Mouse (Mus musculus): Measurements from ENCODE around the gene Sae1.

Gene Sae1

DNA sequence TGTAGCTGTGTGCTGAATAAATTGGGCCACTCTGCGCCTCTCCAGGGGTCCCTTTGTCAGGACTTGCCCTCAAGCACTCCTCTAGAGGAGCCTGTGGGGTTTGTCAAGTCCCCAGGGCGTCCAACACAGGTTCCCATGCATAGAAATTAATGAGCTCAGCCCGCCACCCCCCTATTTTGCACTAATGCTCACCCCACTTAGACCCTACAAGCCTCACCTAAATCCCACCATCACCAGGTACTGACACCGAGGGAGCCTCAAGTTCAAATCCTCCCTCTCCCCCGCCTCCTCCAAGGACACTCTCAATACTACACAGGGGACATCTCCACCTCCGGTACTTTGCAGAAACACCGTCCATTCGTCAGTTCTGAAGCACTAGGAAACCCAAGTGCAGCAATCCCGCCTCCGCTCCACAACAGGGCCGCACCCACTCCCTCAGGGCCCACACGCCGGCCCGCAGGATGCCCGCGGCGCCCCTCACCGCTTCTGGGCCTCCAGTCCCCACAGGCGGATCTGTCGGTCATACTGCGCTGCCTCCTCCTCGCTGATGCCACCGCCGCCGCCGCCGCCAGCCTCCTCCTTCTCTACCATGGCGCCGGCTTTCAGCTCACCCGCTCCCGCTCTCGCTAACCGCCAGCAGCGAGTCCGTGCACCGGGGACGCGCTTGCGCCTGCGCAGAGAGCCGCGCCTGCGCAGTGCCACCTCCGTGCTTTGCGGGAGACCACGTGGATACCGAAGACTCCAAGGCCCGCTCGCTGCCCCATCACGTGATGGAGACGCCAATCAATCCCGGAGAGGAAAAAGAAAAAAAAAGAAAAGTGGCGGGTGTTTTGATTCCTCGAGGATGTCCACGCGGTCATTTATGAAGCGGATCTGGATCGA lies at the start of gene Sae1:
Sae1 (minus strand) TSS at position 647 of the 882 bp plus-strand sequence.
- peak; percentile 97 for DNase-seq

DNA sequence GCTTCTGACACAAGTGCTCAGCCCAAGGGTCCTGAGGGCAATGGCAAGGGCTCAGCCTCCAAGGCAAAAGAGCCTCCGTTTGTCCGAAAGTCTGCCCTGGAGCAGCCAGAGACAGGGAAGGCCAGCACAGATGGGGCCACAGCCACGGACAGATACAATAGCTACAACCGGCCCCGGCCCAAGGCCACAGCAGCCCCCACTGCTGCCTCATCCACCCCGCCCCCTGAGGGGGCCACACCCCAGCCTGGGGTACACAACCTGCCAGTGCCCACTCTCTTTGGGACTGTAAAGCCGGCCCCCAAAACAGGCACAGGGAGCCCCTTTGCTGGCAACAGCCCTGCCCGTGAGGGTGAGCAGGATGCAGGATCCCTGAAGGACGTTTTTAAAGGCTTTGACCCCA lies 47.5 kb upstream of the Sae1 start:
- DNase-seq: no peak

DNA sequence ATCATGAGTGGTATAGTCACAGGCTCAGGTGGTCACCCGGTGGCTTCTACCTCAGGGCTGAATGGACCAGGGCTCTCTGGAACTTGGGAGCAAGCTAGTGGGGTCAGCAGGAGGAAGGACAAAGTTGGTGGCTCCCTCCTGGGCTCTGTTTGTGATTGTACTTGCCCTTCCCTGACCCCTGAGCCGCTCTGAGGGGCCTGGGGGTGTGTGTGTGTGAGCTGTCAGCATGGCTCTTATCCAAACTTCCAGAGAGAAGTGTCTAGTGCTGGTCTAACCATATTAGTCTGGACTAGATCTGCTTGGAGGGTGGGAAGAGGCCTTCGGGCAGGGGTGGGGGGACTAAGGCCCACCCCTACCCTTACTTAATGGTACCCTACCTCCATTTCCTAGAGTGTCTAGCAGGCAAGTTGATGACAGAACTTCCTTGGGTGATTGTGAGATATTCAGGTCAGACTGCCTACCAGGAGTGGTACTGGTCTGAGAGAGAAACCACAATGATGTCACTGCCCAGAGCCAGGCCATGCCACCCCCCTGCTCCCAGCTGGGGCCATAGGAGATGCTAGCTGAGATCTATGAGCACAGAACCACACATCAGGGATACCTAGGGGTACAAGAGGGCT lies 45.9 kb upstream of the Sae1 start:
- DNase-seq: no peak

DNA sequence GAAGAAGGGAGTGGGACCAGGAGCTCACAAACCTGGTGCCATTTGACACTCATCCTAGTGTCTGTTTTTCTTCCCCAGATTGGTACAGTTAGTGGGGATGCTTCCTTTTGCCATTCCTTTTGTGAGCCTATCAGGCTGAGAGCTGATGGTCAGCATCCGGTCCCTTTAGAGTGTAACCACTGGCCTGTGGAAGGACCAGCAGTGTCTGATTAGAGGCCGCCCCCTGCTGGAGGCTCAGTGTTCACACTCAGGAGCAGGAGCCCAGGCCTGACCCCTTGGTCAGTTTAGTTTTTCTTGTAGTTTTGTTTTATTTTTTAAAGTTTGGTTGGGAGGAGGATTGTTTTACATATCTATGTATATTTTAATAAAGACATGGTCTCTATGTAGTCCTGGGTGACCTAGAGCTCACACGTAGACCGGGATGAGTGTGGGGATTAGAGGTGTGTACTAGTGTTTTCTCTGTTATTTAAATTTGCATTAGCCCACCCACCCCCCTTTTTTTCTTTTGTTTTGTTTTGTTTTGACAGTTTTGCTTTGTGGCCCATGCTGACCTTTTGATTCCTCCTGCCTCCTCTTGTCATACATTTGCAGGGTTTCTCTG lies 38.6 kb upstream of the Sae1 start:
- DNase-seq: peak; percentile 48

DNA sequence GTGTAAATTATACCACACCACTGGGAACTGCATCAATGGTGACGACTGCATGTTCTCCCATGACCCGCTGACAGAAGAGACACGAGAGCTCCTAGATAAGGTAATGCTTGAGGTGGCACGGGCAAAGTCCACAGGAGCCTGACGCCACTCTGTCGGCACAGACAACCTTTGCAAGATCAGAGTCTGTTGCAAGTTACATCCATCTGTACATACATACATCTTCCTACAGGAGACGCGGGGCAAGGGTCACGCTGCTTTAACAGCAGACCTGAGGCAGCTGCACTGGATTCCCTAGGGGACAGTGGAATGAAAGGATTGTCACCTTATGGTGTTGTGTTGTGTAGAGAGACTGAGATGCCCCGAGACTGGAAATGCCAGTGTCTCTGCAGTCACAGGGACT lies 38.1 kb upstream of the Sae1 start:
- no peak for DNase-seq

DNA sequence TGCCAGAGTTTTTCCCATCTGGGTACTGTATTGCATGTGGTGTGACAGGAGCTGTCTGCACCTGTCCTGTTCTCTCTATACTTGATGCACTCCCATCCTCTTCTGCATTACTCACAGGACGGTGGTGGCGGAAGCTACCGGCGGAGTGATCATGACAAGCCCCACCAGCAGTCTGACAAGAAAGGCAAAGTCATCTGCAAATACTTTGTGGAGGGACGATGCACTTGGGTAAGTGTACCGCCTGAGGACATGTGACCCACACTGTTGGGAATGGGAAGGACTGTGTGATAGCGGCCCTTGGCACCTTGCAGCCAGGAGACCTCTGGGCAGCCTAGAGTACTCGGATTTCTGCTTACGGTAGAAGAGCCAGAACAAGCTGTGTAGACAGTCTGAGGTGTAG lies 36.1 kb upstream of the Sae1 start:
- no peak for DNase-seq

DNA sequence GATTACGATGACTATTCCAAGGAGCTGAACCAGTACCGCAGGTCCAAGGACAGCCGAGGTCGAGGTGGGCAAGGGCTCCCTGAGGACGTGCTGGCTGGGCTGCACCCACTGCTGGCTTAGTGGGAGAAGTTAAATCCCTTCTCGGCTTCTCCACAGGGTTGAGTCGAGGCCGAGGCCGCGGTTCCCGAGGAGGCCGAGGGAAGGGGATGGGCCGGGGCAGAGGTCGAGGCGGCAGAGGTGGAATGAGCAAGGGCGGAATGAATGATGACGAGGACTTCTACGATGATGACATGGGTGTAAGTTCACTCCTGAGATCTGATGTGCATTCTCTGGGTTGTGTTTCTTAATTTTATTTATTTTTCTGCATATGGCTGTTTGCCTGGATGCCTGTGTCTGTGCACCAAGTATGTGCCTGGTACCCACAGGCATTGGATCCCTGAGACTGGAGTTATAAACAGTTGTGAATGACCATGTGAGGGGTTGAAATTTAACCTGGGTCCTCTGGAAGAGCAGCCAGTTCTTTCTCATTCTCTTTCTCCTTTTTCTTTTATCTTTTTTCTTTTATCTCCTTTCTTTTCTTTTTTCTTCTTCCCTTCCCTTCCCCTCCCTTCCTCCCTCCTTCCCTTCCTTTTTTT lies 34.7 kb upstream of the Sae1 start:
- no peak for DNase-seq

DNA sequence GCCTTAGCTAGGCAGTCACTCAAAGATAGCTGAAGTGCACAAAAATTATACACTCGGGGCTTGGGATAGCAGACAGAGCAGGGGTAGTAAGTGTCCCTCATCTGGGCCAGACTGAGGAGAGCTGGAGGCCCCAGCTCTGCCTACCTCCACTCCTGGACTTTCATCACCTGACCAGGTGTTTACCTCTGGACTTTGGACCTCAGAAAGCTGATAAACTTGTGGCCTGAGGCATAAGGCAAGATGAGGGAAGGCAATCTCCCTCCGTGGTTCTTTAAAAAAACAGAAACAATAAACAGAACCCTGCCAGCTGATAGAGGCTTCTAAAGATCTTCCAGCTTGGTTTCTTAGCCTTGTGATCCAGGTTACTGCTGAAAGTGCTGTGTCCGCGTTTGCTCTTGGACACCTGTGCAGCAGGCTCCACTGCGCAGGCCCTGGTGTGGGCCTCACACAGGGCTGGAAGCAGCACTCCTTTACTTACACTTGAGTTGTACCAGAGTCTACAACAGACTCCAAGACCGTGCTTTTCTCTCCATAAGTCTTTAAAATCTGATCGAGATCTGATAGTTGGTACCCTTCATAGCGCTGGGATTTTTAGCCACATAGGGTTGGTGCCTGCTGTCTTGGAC lies 33.0 kb upstream of the Sae1 start:
- no peak for DNase-seq

DNA sequence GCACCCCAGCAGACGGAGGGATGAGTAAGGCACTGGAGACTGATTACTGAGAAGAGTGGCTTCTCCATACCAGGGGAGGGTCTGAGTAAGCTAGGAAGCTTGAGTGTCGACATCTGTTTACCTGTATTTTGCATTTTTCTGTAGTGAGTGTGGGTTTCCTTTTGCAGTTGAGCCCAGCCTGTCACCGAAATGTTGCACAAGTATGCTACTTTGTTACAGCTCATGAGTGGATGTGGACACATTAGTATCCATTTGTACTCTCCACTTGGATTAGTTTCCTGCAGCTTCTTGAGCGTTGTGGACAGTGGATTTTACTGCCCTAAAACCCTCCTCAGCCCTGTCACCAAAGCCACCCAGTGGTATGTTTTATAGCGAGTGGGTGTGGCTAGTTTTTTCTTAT lies 31.1 kb upstream of the Sae1 start:
- no peak for DNase-seq

DNA sequence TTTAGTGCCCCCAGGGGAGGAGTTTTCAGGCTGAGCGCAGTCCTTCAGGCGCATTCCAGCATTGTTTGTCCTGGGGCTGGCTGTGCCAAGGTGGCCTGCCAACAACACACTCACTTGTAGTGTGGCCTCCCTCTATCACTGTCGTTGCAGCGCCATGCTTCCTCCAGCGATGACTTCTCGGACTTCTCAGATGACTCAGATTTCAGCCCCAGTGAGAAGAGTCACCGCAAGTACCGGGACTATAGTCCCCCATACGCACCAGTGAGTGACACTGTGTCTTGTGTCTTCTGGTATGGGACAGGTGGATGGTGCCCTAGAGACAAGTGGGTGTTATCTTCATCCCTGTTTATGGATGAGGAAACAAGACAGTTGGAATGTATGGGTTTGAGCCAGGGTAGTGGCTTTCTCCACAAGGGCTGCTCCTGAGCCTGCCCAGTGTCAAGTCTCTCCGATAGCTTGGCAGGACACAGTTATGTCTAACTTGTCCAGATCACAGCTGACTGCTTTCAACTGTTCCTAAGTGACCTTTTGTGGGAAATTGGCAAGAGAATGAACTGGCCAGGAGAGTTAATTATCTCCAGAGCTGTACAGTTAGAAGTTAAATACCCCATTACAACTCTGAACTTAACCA lies 29.6 kb upstream of the Sae1 start:
- DNase-seq: no peak

DNA sequence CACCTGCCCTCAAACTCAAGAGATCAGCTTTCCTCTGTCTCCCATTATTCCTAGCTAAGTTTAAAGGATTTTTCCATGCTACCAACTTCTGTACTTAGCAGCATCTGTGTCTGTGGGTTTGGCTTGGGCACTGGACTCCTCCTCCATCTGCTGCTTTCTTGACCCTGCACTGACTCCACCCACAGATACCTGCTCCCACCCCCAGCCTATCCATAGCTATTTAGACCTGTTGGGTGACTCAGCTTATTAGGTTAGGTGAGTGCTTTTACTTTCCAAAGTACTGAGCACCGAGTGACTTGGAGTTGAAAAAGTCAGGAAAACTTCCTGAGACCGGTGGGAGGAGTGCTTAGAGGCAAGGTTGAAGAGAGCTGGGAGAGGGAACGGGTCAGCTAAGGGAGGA lies 27.8 kb upstream of the Sae1 start:
- no peak for DNase-seq

DNA sequence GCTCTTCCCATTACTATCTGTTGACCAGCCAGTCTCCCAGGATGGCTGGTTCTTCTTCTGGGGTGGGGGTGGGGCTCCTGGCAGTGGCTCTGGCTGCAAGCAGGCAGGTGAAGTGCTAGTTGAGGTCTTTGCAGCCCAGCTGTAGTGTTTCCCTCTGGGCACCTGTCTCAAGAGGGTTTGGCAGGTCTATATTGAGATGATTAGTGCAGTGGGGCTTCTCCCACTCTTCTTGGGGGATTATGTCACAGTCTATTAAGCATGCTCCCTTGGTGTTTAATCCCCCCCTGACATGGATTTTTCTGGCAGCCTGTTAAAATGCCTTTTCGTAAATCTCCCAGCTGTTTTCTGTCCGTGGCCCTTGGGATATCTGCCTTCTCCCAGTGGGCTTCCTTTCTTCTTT lies 25.3 kb upstream of the Sae1 start:
- no peak for DNase-seq

DNA sequence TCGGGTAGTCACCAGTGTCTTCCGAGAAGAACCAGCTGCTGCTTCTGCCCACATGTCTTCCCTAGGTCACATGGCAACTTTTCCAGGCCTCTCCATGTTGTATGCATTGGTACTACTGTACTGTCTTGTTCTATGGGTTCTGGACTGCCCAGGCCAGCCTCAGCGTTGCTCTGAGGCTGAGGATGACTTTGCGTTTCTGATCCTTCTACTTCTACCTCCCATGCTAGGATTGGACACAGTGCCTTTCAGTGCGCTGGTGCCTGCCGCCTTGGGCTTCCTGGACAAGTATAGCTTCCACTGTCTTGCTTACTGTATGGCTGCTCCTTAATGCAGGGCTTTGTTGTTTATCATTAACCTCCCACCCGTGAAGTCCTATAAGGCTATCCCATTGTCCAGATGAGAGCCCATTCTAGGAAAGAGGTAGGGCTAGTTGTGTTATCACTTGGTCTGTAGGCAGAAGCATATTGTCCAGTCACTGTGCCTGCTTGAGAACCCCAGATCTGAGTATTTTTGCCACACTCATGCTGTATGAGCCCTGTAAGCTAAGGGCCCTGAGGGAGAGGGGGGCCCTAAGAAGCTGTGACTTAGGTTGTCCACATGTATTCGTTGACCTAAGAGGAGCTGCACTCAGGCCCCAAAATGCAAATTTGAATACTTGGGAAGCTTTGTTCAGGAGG lies 24.8 kb upstream of the Sae1 start:
- no peak for DNase-seq

DNA sequence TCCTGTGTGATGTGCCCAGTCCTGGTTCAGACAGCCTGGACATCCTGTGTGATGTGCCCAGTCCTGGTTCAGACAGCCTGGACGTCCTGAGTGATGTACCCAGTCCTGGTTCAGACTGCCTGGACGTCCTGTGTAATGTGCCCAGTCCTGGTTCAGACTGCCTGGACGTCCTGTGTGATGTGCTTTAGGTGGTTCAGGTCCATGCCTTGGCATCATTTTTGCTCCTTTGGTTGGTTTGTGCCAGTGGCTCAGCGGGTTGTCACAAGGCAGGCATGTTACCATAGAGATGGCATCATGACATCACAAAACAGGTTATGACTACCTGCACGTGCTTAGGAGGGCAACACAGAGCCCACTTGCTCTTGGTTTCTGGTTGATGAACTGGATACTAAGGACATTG lies 23.5 kb upstream of the Sae1 start:
- DNase-seq: no peak

DNA sequence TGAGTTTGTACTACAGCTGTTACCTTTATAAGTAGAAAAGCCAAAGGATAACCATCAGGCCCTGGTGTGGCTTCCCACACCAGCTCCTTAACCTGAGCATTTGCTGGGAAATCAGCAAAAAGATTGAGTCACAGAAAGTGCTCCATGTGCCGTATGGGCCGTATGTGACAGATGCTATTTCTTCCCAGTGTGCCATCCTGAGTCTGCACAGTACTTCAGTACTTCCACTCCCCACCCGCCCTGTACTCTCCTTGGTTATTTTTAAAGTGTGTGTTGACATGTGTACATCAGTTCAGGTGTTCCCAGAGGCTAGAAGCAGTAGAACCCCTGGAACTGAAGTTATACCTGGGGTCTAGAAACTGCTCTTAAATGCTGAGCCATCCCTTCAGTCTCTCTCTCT lies 19.4 kb upstream of the Sae1 start:
- peak; percentile 40 for DNase-seq

DNA sequence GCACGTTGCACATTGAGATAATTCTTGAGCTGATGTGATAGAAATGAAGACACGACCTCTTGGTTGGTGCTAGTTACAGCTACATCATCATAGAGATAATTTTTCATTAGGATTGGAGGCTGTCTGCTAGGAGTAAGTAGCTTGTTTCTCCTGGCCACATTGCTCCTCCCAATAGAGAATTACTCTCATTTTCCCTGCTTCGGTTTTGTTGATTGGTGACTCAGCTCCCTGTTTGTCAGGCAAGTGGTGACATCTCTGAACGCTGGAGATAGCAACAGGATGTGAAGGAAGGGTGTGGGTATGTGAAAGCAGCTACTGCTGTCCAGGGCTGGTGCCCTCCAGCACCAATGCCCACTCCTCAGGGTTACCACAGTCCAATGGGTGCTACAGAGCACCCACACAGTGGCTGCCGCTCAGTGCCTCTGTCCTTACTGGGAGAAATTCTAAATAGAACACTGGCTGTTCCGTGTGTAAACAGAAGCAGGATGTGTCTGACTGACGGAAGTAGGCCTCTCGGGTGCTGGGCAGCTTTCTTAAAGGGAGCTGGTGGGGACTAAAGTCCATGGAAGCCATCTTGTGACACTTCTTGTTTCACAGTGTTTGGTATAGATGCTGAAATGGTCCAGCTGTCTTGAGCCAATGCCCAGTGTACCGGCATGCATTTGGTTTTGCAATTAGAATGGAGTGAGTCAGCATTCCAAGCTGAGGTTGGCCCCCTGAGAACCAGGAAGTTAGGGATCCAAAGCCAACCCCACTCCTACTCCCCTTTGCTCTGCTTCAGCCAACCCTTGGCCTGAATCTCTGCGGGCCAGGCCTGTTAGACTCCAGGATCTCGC lies 18.1 kb upstream of the Sae1 start:
- DNase-seq: peak; percentile 58

DNA sequence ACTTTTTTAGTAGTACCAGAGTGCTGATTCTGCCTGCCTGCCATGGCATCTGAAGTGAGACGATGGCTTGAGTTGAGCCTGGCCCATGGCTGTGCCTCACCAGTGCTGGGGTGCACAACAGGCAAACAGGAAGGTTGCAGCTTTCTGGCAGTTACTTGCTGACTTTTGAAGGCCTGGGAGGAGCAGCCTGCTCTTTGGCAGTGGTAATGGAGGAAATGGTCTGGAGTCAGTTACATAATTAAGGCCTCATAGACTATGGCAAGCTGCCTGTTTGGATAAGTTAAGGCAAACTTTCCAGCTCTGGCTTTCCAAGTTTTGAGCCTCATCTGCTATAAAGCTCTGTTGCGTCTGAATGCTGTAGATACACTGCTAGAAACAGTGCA lies 17.5 kb upstream of the Sae1 start:
- no peak for DNase-seq

DNA sequence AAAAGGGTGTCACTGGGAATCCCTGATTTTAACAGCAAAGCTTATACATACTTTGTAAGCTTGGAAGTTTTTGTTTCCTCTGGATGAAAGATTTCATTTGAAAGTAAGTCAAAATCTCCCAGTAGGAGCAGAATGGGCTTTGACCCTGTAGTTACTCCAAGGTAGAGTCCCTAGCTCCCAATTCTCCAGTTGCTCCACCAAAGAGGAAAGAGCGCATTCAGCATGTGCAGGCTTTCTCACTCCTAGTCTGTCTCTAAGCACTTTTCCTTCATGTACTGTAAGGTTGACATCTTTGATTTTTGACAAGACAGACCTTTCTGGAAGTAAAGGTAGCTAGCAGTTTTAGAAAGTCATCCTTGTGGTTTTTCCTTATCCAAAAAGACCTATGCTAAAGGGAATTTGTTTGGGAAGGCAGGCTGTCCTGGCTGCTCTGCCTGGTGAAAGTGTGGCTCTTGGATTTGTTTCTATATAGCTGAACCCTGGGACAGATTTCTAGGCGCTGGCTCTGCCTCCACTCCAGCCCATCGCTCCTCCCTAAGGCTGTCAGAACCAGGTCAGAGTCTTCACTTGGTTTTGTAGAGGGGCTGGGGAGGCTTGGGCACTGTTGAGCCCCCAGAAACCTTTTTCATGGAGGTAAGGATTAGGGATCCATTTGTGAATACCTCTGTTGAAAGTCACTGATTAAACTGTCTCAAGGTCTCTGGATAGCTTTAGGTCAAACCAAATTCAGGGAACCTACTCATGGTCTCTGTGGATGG lies 16.9 kb upstream of the Sae1 start:
- DNase-seq: no peak

DNA sequence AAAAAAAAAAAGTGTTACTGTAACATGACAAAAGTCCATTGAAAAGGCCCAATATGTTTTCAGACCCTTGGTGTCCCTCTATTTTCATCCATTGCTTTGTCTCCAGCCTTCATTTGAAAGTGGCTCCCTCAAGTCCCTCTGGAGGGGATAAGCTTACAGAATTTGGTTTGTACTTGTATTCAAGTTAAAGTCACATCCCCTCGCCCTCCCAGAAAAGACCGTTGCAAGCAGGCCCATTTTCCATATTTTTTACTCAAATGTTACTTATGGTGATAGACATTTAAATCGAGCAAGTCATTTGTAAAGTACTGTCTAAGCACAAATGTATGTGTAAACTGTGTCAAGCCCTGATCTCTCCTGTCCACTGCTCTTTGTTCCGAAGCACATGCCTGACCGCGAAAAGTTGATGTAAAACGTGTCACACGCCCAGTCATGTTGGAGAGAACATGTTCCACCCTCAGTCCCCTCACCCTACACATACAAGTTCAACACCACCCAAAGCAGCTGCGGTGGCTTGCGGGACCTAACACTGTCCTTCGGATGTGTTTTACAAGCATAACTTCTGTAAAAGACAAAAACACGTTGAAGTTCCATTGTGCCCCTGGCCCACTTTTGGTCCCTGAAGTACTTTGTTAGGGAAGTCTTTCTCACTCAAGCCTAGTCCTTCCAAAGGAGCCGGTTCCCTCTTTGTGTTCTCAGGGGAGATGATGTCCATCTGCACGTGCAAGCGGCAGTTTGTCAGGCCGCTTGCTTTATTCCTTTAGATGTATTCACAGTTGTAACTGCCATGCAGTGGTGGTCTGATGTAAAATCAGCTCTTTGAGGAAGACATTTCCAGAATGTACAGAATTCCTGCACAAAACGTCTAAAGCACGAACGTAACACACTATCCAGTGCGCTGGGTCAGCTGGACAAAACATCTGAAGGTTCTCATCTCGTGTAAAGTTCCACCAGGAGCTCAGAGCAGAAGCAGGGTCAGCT lies 15.7 kb upstream of the Sae1 start:
- DNase-seq: no peak
